Mouse (Mus musculus) hindbrain, postnatal 0 days (tissue): Measurements from ENCODE around the gene Rnf220. TPM values are rescaled to one million over a fixed set of nuclear protein-coding genes. Genes with fewer than 3 reads are reported as not detected.

ENCODE experiments used
- ATAC-seq: fragments of 200-750 bp; cut with Nextera tagmentation; 2 replicates; pipeline ENCODE4 v1.8.0; 2017; ENCODE audit warnings: mild to moderate bottlenecking, moderate TSS enrichment, moderate library complexity
- DNase-seq: peaks from one replicate; pipeline ENCODE4 v3.0.0-alpha.2; 2015; ENCODE audit warnings: low spot score
- H3K27ac ChIP-seq: fragments of 300-500 bp; sonication (generic); 2 replicates; pipeline ENCODE4 v1.5.1; 2014; ENCODE audit warnings: mild to moderate bottlenecking
- H3K27me3 ChIP-seq: fragments of 300-500 bp; sonication (generic); 2 replicates; pipeline ENCODE4 v1.6.1; 2014; ENCODE audit warnings: low read length, mixed read lengths; ENCODE audit not compliant: insufficient read depth
- H3K36me3 ChIP-seq: fragments of 300-500 bp; sonication (generic); 2 replicates; pipeline ENCODE4 v1.6.1; 2014; ENCODE audit warnings: low read length, mixed read lengths; ENCODE audit not compliant: insufficient read depth
- H3K4me1 ChIP-seq: fragments of 300-500 bp; sonication (generic); 2 replicates; pipeline ENCODE4 v1.6.1; 2014; ENCODE audit warnings: antibody characterized with exemption, low read length, mixed read lengths; ENCODE audit not compliant: insufficient read depth
- H3K4me2 ChIP-seq: fragments of 300-500 bp; sonication (generic); 2 replicates; pipeline ENCODE4 v1.6.1; 2014; ENCODE audit warnings: low read depth, mild to moderate bottlenecking, low read length, moderate library complexity, mixed read lengths
- H3K4me3 ChIP-seq: fragments of 300-500 bp; sonication (generic); 2 replicates; pipeline ENCODE4 v1.5.1; 2014; ENCODE audit warnings: low read length
- H3K9ac ChIP-seq: fragments of 300-500 bp; sonication (generic); replicated peaks from 2 replicates; pipeline ENCODE4 v1.6.1; 2014; ENCODE audit warnings: mild to moderate bottlenecking, low read length, moderate library complexity, mixed read lengths
- H3K9me3 ChIP-seq: fragments of 300-500 bp; sonication (generic); 2 replicates; pipeline ENCODE4 v1.6.1; 2016; ENCODE audit warnings: low read length, mixed read lengths
- CTCF ChIP-seq: IDR thresholded peaks from 2 replicates; pipeline ENCODE4 v1.5.1; 2016; ENCODE audit warnings: antibody characterized with exemption, control low read depth, low read depth
- WGBS: fragments of 180-500 bp; shearing (Covaris S2); extraction: QIAGEN DNeasy Blood & Tissue Kit; methylation state at CpG from one replicate; pipeline ENCODE4 v1.1.7; 2014; 5-methylcytosine and 5-hydroxymethylcytosine counted together
- polyA plus RNA-seq: library from polyadenylated mRNA; unstranded; fragments of >200 nt; fragmentation: Nextera tagmentation; extraction: Ambion mirVana; gene quantifications from 2 replicates; pipeline ENCODE4 v1.2.1, GENCODE M21; 2015
- total RNA-seq: library from RNA; depleted of rRNA; stranded (reverse); fragments of >200 nt; gene quantifications from 2 replicates; pipeline ENCODE4 v1.2.3, GENCODE M21; 2014

Gene Rnf220
- total and polyA plus RNA-seq, 2 experiments from 2014 or later: 105 to 156 TPM

- H3K9me3 ChIP-seq: no peaks in the 10 kb centered on the region
- H3K4me1 ChIP-seq: no peaks in the 10 kb centered on the region
- H3K36me3 ChIP-seq: no peaks in the 10 kb centered on the region
- DNase-seq: no peak
- no peak overlapping the region for H3K4me2 ChIP-seq
- no peaks in the 10 kb centered on the region for H3K27me3 ChIP-seq
- no peak overlapping the region for H3K9ac ChIP-seq
- 85% methylated on average over 3 of the region's 3 CpGs for WGBS
- no peak overlapping the region for H3K27ac ChIP-seq
- no peak overlapping the region for H3K4me3 ChIP-seq
- TF ChIP-seq CTCF: no peak
- no peak for ATAC-seq
These were observed 48.9 kb downstream of the Rnf220 start for GRCm38 (mm10) chr4:117447926-117448325.

GRCm38 (mm10) chr4:117445516-117446207 is 51.2 kb downstream of the Rnf220 start:
- Histone ChIP-seq H3K9ac (no peak overlapping the region), H3K4me1 (no peaks in the 10 kb centered on the region), H3K27ac (no peak overlapping the region), H3K9me3 (no peaks in the 10 kb centered on the region), H3K4me3 (no peak overlapping the region), H3K36me3 (no peaks in the 10 kb centered on the region), H3K4me2 (no peak overlapping the region), H3K27me3 (no peaks in the 10 kb centered on the region)
- 82% methylated on average over 19 of the region's 19 CpGs for WGBS
- no peak for DNase-seq
- TF ChIP-seq CTCF: no peak
- no peak for ATAC-seq

DNA sequence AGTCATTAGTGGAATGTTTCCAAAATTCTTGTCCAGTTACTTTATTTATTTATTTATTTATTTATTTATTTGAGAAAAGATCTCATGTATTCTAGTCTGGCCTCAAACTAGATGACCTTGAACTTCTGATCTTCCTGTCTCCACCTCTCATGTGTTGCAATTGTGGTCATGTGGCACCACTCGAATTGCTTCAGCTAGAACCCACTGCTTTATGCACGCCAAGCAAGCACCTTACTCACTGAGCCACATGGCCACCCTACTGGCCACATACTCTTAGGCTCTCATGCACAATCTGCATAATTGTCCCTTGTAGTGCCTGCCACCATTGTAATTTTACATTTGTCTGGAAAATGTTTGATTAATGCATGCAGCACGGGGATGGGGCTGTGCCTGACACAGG is 57.9 kb downstream of the Rnf220 start:
- H3K4me3 ChIP-seq: no peak overlapping the region
- H3K36me3 ChIP-seq: no peaks in the 10 kb centered on the region
- ATAC-seq: no peak
- H3K27me3 ChIP-seq: peaks cover 12% of the 10 kb centered on the region; the same call in 1 of the 2 replicates
- TF ChIP-seq CTCF: no peak
- H3K4me2 ChIP-seq: no peak overlapping the region
- no peak overlapping the region for H3K27ac ChIP-seq
- WGBS: 84% methylated on average over 3 of the region's 3 CpGs
- no peak for DNase-seq
- no peak overlapping the region for H3K9ac ChIP-seq
- H3K4me1 ChIP-seq: no peaks in the 10 kb centered on the region
- H3K9me3 ChIP-seq: no peaks in the 10 kb centered on the region

- TF ChIP-seq CTCF: no peak
- Histone ChIP-seq H3K4me1 (no peaks in the 10 kb centered on the region), H3K36me3 (no peaks in the 10 kb centered on the region), H3K27ac (no peak overlapping the region), H3K4me2 (no peak overlapping the region), H3K27me3 (peaks cover 12% of the 10 kb centered on the region; the same call in 1 of the 2 replicates), H3K4me3 (no peak overlapping the region), H3K9me3 (no peaks in the 10 kb centered on the region), H3K9ac (no peak overlapping the region)
- DNase-seq: no peak
- WGBS: 83% methylated on average over 14 of the region's 14 CpGs
- no peak for ATAC-seq
These were observed 58.8 kb downstream of the Rnf220 start for GRCm38 (mm10) chr4:117438064-117438463.

DNA sequence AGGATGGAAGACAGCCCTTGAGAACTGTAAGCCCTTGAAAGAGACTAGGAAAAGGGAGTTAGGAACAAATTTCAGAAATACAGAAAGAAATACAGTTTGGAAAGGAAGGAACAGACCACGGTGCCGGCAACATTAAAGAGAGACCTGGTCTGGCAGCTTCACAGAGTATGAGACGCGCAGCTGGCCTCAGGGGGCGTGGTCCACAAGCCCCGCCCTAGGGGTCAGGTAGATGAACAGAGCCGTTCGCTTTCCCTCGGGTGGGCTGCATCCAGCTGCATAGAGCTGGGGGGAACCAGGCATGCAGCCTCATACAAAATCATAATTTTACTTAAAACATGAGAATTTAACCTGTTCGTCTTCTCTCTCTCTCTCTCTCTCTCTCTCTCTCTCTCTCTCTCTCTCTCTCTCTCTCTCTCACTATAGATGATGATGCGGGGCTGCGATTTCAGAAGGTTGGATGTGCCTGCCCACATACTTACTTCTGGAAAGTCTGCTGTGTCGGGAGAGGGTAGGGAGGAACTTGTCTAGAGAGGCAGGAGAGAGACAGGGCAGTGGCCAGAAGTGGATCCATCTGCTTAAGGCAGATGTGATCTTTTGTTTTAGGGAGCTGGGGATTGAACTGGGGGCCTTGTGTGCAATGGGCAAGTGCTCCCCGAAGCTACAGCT is 59.7 kb downstream of the Rnf220 start:
- Histone ChIP-seq H3K4me1 (no peaks in the 10 kb centered on the region), H3K9ac (no peak overlapping the region), H3K27me3 (peaks cover 12% of the 10 kb centered on the region; the same call in 1 of the 2 replicates), H3K4me3 (no peak overlapping the region), H3K4me2 (no peak overlapping the region), H3K36me3 (no peaks in the 10 kb centered on the region), H3K9me3 (no peaks in the 10 kb centered on the region), H3K27ac (no peak overlapping the region)
- no peak for DNase-seq
- 51% methylated on average over 14 of the region's 14 CpGs for WGBS
- ATAC-seq: no peak
- no peak for TF ChIP-seq CTCF

- peaks cover 12% of the 10 kb centered on the region; the same call in 1 of the 2 replicates for H3K27me3 ChIP-seq
- H3K9ac ChIP-seq: no peak overlapping the region
- no peak overlapping the region for H3K4me2 ChIP-seq
- DNase-seq (no peak), ATAC-seq (no peak)
- TF ChIP-seq CTCF: no peak
- H3K27ac ChIP-seq: no peak overlapping the region
- H3K9me3 ChIP-seq: no peaks in the 10 kb centered on the region
- H3K4me1 ChIP-seq: no peaks in the 10 kb centered on the region
- WGBS: 70% methylated on average over 8 of the region's 8 CpGs
- H3K36me3 ChIP-seq: no peaks in the 10 kb centered on the region
- no peak overlapping the region for H3K4me3 ChIP-seq
These were observed 62.5 kb downstream of the Rnf220 start for GRCm38 (mm10) chr4:117434336-117434735.

GRCm38 (mm10) chr4:117429604-117430003 is 67.2 kb downstream of the Rnf220 start:
- Histone ChIP-seq H3K36me3 (no peaks in the 10 kb centered on the region), H3K9me3 (no peaks in the 10 kb centered on the region), H3K4me2 (no peak overlapping the region), H3K27me3 (peaks cover 4% of the 10 kb centered on the region; the same call in 1 of the 2 replicates), H3K4me3 (no peak overlapping the region), H3K9ac (no peak overlapping the region), H3K4me1 (no peaks in the 10 kb centered on the region), H3K27ac (no peak overlapping the region)
- WGBS: 76% methylated on average over 9 of the region's 9 CpGs
- DNase-seq (no peak), ATAC-seq (no peak)
- no peak for TF ChIP-seq CTCF
